Mouse (Mus musculus): ENCODE measurements around the gene Bmi1.

DNA sequence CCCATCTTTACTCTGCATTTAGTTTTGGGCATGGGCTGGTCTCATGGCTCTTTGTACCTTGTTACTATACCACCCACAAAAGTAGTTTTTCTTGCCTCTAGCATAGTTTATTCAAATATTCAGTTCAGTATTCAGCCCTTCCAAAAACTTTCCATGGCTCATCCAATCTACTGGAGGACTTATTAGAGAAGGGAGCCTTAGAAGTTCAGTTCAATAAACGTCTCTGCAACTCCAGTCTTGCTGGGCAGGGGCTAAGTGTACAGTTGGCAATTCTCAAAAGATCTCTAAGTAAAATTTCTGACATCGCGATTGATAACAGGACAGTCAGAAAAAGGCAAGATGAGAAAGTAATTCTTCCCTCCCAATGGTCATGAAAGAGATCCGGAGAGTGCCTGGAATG lies 3.7 kb downstream of the Bmi1 start:
- TF ChIP-seq MAFK (IDR thresholded peaks at IDR 0.05; ENCODE audit: insufficient read depth, low read depth, low read length), result no peak
- TF ChIP-seq CHD2 (IDR thresholded peaks at IDR 0.05; ENCODE audit: low read depth, low read length), result no peak
- no peak for TF ChIP-seq ZC3H11A (IDR thresholded peaks at IDR 0.05; ENCODE audit: borderline replicate concordance, low read depth, low read length)

Measured in ES-E14 (cell line).